Mouse (Mus musculus) cerebellum, adult 2 months (tissue): ENCODE measurements around the gene Elf5.

ENCODE experiments used
- CTCF ChIP-seq: fragments of 200-500 bp; IDR thresholded peaks from 2 replicates; pipeline ENCODE4 v1.5.1; 2011; ENCODE audit warnings: low read depth, mild to moderate bottlenecking, control low read depth, low read length, moderate library complexity, borderline replicate concordance; ENCODE audit not compliant: insufficient read depth
- POLR2A ChIP-seq: fragments of 200-500 bp; IDR thresholded peaks from 2 replicates; pipeline ENCODE4 v1.6.1; 2011; ENCODE audit warnings: low read length, control low read depth, borderline replicate concordance; ENCODE audit not compliant: insufficient read depth

GRCm38 (mm10) chr2:103495633-103496418, 84.3 kb downstream of the Elf5 start:
- TF ChIP-seq POLR2A (no peak), CTCF (no peak)
